Mouse (Mus musculus) gonadal fat pad, adult 2 months (tissue): ENCODE data around the gene Bmp15. TPM values are rescaled to one million over a fixed set of nuclear protein-coding genes. Genes with fewer than 3 reads are reported as not detected.

Experiments used
- DNase-seq: peaks from one replicate; pipeline ENCODE4 v3.0.0-alpha.2; 2012; ENCODE audit warnings: low read depth
- polyA plus RNA-seq: library from polyadenylated mRNA; depleted of rRNA; stranded (reverse); fragments of >200 nt; gene quantifications from 2 replicates; pipeline ENCODE4 v1.2.3, GENCODE M21; 2012; rRNA removed

The Bmp15 gene
- 0.27 and 0.33 TPM in 2 replicates for polyA plus RNA-seq

GRCm38 (mm10) chrX:6320621-6321020, at the start of gene Bmp15:
Gene Bmp15 (minus strand): TSS chrX:6320721.
- DNase-seq: no peak

GRCm38 (mm10) chrX:6368822-6369221, 48.3 kb upstream of the Bmp15 start:
- no peak for DNase-seq

- DNase-seq: no peak
Measured at GRCm38 (mm10) chrX:6357503-6358114, 37.1 kb upstream of the Bmp15 start.

GRCm38 (mm10) chrX:6356876-6357275, 36.4 kb upstream of the Bmp15 start:
- DNase-seq: no peak

- no peak for DNase-seq
Measured at GRCm38 (mm10) chrX:6345273-6345959, 24.9 kb upstream of the Bmp15 start.

- no peak for DNase-seq
Measured at GRCm38 (mm10) chrX:6324056-6324455, 3.5 kb upstream of the Bmp15 start.

- DNase-seq: no peak
Measured at GRCm38 (mm10) chrX:6317747-6318146, 2.8 kb downstream of the Bmp15 start.

Other genes with a start within 250 kb of the Bmp15 start
- 0.04 and 0.06 TPM in 2 replicates for gene AU022751, start 237.3 kb downstream of the Bmp15 start, polyA plus RNA-seq
- 2.4 and 3.7 TPM in 2 replicates for gene Nudt10, start 147.7 kb downstream of the Bmp15 start, polyA plus RNA-seq
- gene Shroom4, start 79.1 kb upstream of the Bmp15 start, polyA plus RNA-seq: 5.1 and 6.8 TPM in 2 replicates